Mouse (Mus musculus) neural tube, embryonic 12.5 days (tissue): Measurements from ENCODE around the gene Grb7. TPM values are rescaled to one million over a fixed set of nuclear protein-coding genes. Genes with fewer than 3 reads are reported as not detected.

ENCODE experiments used
- ATAC-seq: fragments of 200-750 bp; cut with Nextera tagmentation; 2 replicates; pipeline ENCODE4 v1.8.0; 2017; ENCODE audit warnings: low read depth, mild to moderate bottlenecking, moderate TSS enrichment, moderate library complexity; ENCODE audit not compliant: low FRiP score
- H3K27ac ChIP-seq: fragments of 300-500 bp; sonication (generic); 2 replicates; pipeline ENCODE4 v1.5.1; 2016
- H3K27me3 ChIP-seq: fragments of 300-500 bp; sonication (generic); replicated peaks from 2 replicates; pipeline ENCODE4 v1.6.1; 2016; ENCODE audit warnings: mild to moderate bottlenecking
- H3K36me3 ChIP-seq: fragments of 300-500 bp; sonication (generic); 2 replicates; pipeline ENCODE4 v1.6.1; 2016; ENCODE audit warnings: mild to moderate bottlenecking
- H3K4me1 ChIP-seq: fragments of 300-500 bp; sonication (generic); 2 replicates; pipeline ENCODE4 v1.6.1; 2016
- H3K4me2 ChIP-seq: fragments of 300-500 bp; sonication (generic); replicated peaks from 2 replicates; pipeline ENCODE4 v1.6.1; 2016; ENCODE audit warnings: mild to moderate bottlenecking
- H3K4me3 ChIP-seq: fragments of 300-500 bp; sonication (generic); 2 replicates; pipeline ENCODE4 v1.5.1; 2016
- H3K9ac ChIP-seq: fragments of 300-500 bp; sonication (generic); 2 replicates; pipeline ENCODE4 v1.6.1; 2016; ENCODE audit warnings: mild to moderate bottlenecking
- H3K9me3 ChIP-seq: fragments of 300-500 bp; sonication (generic); 2 replicates; pipeline ENCODE4 v1.6.1; 2016; ENCODE audit warnings: mild to moderate bottlenecking
- WGBS: fragments of 180-500 bp; shearing (Covaris S2); methylation state at CpG from one replicate; pipeline ENCODE4 v1.1.7; 2016; 5-methylcytosine and 5-hydroxymethylcytosine counted together
- polyA plus RNA-seq: library from polyadenylated mRNA; unstranded; fragments of >200 nt; fragmentation: Nextera tagmentation; extraction: Ambion mirVana; gene quantifications from 2 replicates; pipeline ENCODE4 v1.2.1, GENCODE M21; 2016

Gene Grb7
- polyA plus RNA-seq, 1 experiment from 2014 or later, result 0.99 TPM

- Histone ChIP-seq H3K4me1 (peaks cover 7% of the 10 kb centered on the region), H3K9me3 (no peaks in the 10 kb centered on the region), H3K4me3 (no peak overlapping the region), H3K27me3 (peaks cover 39% of the 10 kb centered on the region), H3K27ac (no peak overlapping the region), H3K9ac (no peak overlapping the region), H3K36me3 (no peaks in the 10 kb centered on the region), H3K4me2 (no peak overlapping the region)
- ATAC-seq, result no peak
- 20% methylated on average over 11 of the region's 11 CpGs for WGBS
Measured at GRCm38 (mm10) chr11:98459071-98459741, 13.0 kb downstream of the Grb7 start.

DNA sequence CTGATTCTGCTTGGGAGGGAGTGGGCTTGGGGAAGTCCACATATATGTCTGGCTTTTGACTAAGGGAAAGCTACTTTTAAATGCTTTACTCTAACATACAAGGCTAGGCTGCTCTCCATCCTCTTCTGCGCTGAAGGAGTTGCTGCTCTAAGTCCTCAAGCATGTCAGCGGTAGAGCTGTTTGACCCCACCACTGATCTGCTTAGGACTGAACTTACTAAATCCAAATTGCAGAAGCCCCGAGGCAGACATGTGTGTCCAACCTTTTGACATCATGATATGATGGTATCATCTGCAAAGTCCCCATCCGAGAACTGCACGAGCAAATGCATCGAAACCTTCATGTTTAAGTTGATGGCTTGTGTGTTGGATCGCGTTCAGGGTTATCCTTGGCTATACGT is 13.7 kb downstream of the Grb7 start:
- no peak overlapping the region for H3K9ac ChIP-seq
- H3K4me3 ChIP-seq, result no peak overlapping the region
- ATAC-seq, result no peak
- H3K27ac ChIP-seq, result no peak overlapping the region
- H3K4me2 ChIP-seq, result no peak overlapping the region
- no peaks in the 10 kb centered on the region for H3K9me3 ChIP-seq
- WGBS, result 84% methylated on average over 9 of the region's 9 CpGs
- H3K27me3 ChIP-seq, result peaks cover 39% of the 10 kb centered on the region
- H3K36me3 ChIP-seq, result no peaks in the 10 kb centered on the region
- H3K4me1 ChIP-seq, result peaks cover 7% of the 10 kb centered on the region

GRCm38 (mm10) chr11:98461109-98461720 is 15.0 kb downstream of the Grb7 start:
- Histone ChIP-seq H3K4me3 (no peak overlapping the region), H3K27ac (no peak overlapping the region), H3K9ac (no peak overlapping the region), H3K4me1 (peaks cover 7% of the 10 kb centered on the region), H3K4me2 (no peak overlapping the region), H3K27me3 (peaks cover 39% of the 10 kb centered on the region), H3K36me3 (no peaks in the 10 kb centered on the region), H3K9me3 (no peaks in the 10 kb centered on the region)
- ATAC-seq, result no peak
- 51% methylated on average over 6 of the region's 6 CpGs for WGBS

DNA sequence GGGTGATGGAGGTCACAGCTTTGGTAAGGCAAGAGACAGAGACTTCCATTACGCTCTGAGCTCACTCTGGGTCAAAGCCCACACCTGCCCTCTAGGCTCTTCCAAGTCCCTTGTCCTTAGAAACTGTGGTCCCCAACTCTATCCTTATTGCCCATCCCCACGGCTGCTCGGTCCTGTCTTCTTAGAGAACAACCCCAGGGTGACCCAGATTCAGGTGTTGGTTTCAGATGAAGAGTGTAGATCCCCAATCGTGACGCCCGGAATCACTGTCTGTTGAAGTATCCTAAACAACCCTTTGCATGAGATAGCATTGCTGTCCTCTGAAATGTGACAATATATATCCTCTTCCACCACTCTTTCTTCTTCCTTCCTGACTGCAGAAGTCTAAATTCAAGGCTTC is 16.1 kb downstream of the Grb7 start:
- Histone ChIP-seq H3K27ac (no peak overlapping the region), H3K4me3 (no peak overlapping the region), H3K27me3 (peaks cover 39% of the 10 kb centered on the region), H3K4me2 (no peak overlapping the region), H3K36me3 (no peaks in the 10 kb centered on the region), H3K9ac (no peak overlapping the region), H3K9me3 (no peaks in the 10 kb centered on the region), H3K4me1 (peaks cover 4% of the 10 kb centered on the region)
- no peak for ATAC-seq
- WGBS, result 93% methylated on average over 6 of the region's 6 CpGs

- no peaks in the 10 kb centered on the region for H3K4me1 ChIP-seq
- 87% methylated on average over 9 of the region's 9 CpGs for WGBS
- ATAC-seq, result no peak
- H3K4me2 ChIP-seq, result no peak overlapping the region
- H3K36me3 ChIP-seq, result no peaks in the 10 kb centered on the region
- no peak overlapping the region for H3K9ac ChIP-seq
- H3K4me3 ChIP-seq, result no peak overlapping the region
- peaks cover 27% of the 10 kb centered on the region for H3K27me3 ChIP-seq
- H3K9me3 ChIP-seq, result no peaks in the 10 kb centered on the region
- no peak overlapping the region for H3K27ac ChIP-seq
Measured at GRCm38 (mm10) chr11:98463911-98464310, 17.7 kb downstream of the Grb7 start.

GRCm38 (mm10) chr11:98464516-98464915 is 18.3 kb downstream of the Grb7 start:
- no peak overlapping the region for H3K27ac ChIP-seq
- no peaks in the 10 kb centered on the region for H3K4me1 ChIP-seq
- H3K9me3 ChIP-seq, result no peaks in the 10 kb centered on the region
- ATAC-seq, result no peak
- 82% methylated on average over 6 of the region's 6 CpGs for WGBS
- H3K9ac ChIP-seq, result no peak overlapping the region
- peaks cover 21% of the 10 kb centered on the region for H3K27me3 ChIP-seq
- no peaks in the 10 kb centered on the region for H3K36me3 ChIP-seq
- H3K4me2 ChIP-seq, result no peak overlapping the region
- no peak overlapping the region for H3K4me3 ChIP-seq

DNA sequence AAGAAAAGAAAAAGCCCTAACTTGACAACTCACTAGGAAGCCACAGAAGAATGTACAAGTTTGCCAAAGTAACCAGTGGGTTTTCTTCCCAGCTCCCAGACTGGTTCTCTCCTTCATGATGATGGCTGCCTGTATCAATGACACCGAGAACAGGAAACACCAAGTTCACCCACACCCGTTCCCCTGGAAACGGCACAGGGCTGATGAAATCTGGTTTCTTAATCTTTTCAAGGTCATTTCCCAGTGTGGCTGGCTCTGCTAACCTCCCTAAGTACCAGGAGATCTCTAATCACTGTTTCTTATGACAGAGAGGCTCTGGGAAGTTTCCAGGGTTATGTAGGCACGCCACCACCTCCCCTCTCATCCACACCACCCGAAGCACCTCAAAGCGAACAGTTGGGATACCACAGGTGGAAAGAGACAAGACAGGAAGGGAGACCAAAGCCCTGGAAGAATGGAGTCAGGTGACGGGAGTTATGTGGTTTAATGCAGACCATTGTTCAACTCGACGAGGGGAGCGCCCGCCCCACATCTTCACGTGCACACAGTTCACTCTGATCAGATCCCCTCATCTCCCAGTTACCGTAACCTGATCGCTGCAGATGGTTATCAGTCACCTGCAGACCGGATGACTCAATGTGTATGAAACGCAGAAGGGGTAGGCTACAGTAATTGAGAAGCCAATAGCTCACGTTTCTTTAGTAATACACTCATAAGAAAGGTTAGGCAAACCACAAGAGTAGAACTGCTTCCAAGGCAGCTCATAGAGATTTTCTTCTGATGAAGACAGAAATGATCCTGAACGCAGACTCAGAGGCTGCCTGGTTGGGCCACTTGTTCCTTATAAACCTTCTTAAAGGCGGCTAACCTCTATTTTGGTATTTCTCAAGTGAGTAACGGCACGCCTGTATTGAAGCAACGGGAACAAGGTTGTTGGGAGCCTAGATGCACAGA is 23.8 kb downstream of the Grb7 start:
- Histone ChIP-seq H3K4me2 (no peak overlapping the region), H3K27me3 (no peaks in the 10 kb centered on the region), H3K27ac (no peak overlapping the region), H3K9me3 (no peaks in the 10 kb centered on the region), H3K4me3 (no peak overlapping the region), H3K4me1 (no peaks in the 10 kb centered on the region), H3K9ac (no peak overlapping the region), H3K36me3 (no peaks in the 10 kb centered on the region)
- 84% methylated on average over 22 of the region's 22 CpGs for WGBS
- no peak for ATAC-seq

DNA sequence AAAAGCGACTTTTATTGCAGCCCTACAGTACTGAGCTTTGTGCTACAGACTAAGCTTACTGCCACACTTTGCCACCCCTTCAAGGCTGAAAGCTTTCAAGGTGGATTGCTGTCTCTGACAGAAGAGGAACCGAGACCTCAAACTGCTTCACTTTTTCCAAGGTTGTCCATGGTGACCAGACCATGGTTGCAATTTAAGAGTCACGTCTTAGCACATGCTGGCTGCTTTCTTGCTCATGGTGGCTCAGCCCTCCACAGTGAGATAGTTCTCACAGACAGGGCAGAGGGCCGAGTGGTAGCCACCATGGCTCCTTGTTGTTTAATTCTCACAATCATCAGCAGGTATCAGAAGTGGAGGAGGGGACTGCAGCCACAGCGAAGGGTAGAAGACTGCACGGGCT is 24.6 kb downstream of the Grb7 start:
- no peak overlapping the region for H3K27ac ChIP-seq
- H3K4me1 ChIP-seq, result no peaks in the 10 kb centered on the region
- no peaks in the 10 kb centered on the region for H3K36me3 ChIP-seq
- no peak for ATAC-seq
- no peak overlapping the region for H3K4me2 ChIP-seq
- no peaks in the 10 kb centered on the region for H3K9me3 ChIP-seq
- H3K4me3 ChIP-seq, result no peak overlapping the region
- H3K9ac ChIP-seq, result no peak overlapping the region
- H3K27me3 ChIP-seq, result no peaks in the 10 kb centered on the region
- 80% methylated on average over 6 of the region's 6 CpGs for WGBS

- H3K4me1 ChIP-seq, result no peaks in the 10 kb centered on the region
- no peak overlapping the region for H3K4me2 ChIP-seq
- no peaks in the 10 kb centered on the region for H3K36me3 ChIP-seq
- H3K9ac ChIP-seq, result no peak overlapping the region
- no peaks in the 10 kb centered on the region for H3K9me3 ChIP-seq
- H3K27me3 ChIP-seq, result no peaks in the 10 kb centered on the region
- no peak overlapping the region for H3K4me3 ChIP-seq
- WGBS, result 35% methylated on average over 4 of the region's 4 CpGs
- no peak for ATAC-seq
- no peak overlapping the region for H3K27ac ChIP-seq
Measured at GRCm38 (mm10) chr11:98472696-98473095, 26.5 kb downstream of the Grb7 start.

- Histone ChIP-seq H3K27ac (no peak overlapping the region), H3K4me3 (no peak overlapping the region), H3K27me3 (no peaks in the 10 kb centered on the region), H3K9me3 (no peaks in the 10 kb centered on the region), H3K9ac (no peak overlapping the region), H3K4me1 (no peaks in the 10 kb centered on the region), H3K36me3 (no peaks in the 10 kb centered on the region), H3K4me2 (no peak overlapping the region)
- no peak for ATAC-seq
- WGBS, result 71% methylated on average over 8 of the region's 8 CpGs
Measured at GRCm38 (mm10) chr11:98473916-98474479, 27.8 kb downstream of the Grb7 start.

GRCm38 (mm10) chr11:98474967-98475366 is 28.8 kb downstream of the Grb7 start:
- 89% methylated on average over 11 of the region's 11 CpGs for WGBS
- H3K9me3 ChIP-seq, result no peaks in the 10 kb centered on the region
- no peak for ATAC-seq
- no peak overlapping the region for H3K27ac ChIP-seq
- no peaks in the 10 kb centered on the region for H3K27me3 ChIP-seq
- H3K9ac ChIP-seq, result no peak overlapping the region
- no peak overlapping the region for H3K4me2 ChIP-seq
- no peak overlapping the region for H3K4me3 ChIP-seq
- H3K36me3 ChIP-seq, result no peaks in the 10 kb centered on the region
- H3K4me1 ChIP-seq, result no peaks in the 10 kb centered on the region
